Mouse (Mus musculus): ENCODE measurements around the gene Txndc15. TPM values are rescaled to one million over a fixed set of nuclear protein-coding genes. Genes with fewer than 3 reads are reported as not detected.
A peak's percentile ranks its signal among the peaks of the same experiment; 100 is the strongest.

Gene Txndc15
- polyA plus RNA-seq, 1 experiment from 2014 or later, result 77.6 TPM

GRCm38 (mm10) chr13:55733628-55734502 is 19.4 kb downstream of the Txndc15 start:
- WGBS, result 72% methylated on average over 22 of the region's 22 CpGs
- H3K27ac ChIP-seq, result peak overlapping the region; percentile 16; the same call in 1 of the 2 replicates
- no peaks in the 10 kb centered on the region for H3K9me3 ChIP-seq
- ATAC-seq (ENCODE audit: insufficient read depth, low FRiP score, low read depth), result peak; percentile 78
- H3K4me3 ChIP-seq (replicated peaks), result no peak overlapping the region
- H3K36me3 ChIP-seq, result no peaks in the 10 kb centered on the region
- no peak overlapping the region for H3K9ac ChIP-seq
- no peaks in the 10 kb centered on the region for H3K27me3 ChIP-seq (replicated peaks)
- H3K4me2 ChIP-seq, result no peak overlapping the region
- H3K4me1 ChIP-seq, result no peaks in the 10 kb centered on the region

GRCm38 (mm10) chr13:55737885-55738284 is 23.4 kb downstream of the Txndc15 start:
- Histone ChIP-seq H3K4me2 (no peak overlapping the region), H3K27me3 (replicated peaks) (no peaks in the 10 kb centered on the region), H3K36me3 (no peaks in the 10 kb centered on the region), H3K9me3 (no peaks in the 10 kb centered on the region), H3K27ac (no peak overlapping the region), H3K4me1 (no peaks in the 10 kb centered on the region), H3K4me3 (replicated peaks) (no peak overlapping the region), H3K9ac (no peak overlapping the region)
- WGBS, result 90% methylated on average over 8 of the region's 8 CpGs
- no peak for ATAC-seq (ENCODE audit: insufficient read depth, low FRiP score, low read depth)

- Histone ChIP-seq H3K27ac (no peak overlapping the region), H3K9me3 (no peaks in the 10 kb centered on the region), H3K4me1 (no peaks in the 10 kb centered on the region), H3K9ac (no peak overlapping the region), H3K4me3 (replicated peaks) (no peak overlapping the region), H3K36me3 (peaks cover 7% of the 10 kb centered on the region; the same call in 1 of the 2 replicates), H3K4me2 (no peak overlapping the region), H3K27me3 (replicated peaks) (no peaks in the 10 kb centered on the region)
- WGBS, result 73% methylated on average over 8 of the region's 8 CpGs
- ATAC-seq (ENCODE audit: insufficient read depth, low FRiP score, low read depth), result no peak
Measured at GRCm38 (mm10) chr13:55742306-55742705, 27.9 kb downstream of the Txndc15 start.

GRCm38 (mm10) chr13:55754380-55754779 is 39.9 kb downstream of the Txndc15 start:
- no peaks in the 10 kb centered on the region for H3K27me3 ChIP-seq (replicated peaks)
- no peaks in the 10 kb centered on the region for H3K36me3 ChIP-seq
- peaks cover 15% of the 10 kb centered on the region for H3K4me1 ChIP-seq
- no peak overlapping the region for H3K27ac ChIP-seq
- no peak overlapping the region for H3K9ac ChIP-seq
- no peaks in the 10 kb centered on the region for H3K9me3 ChIP-seq
- H3K4me2 ChIP-seq, result no peak overlapping the region
- no peak overlapping the region for H3K4me3 ChIP-seq (replicated peaks)
- no peak for ATAC-seq (ENCODE audit: insufficient read depth, low FRiP score, low read depth)
- WGBS, result 52% methylated on average over 13 of the region's 13 CpGs

- 32% methylated on average over 8 of the region's 8 CpGs for WGBS
- Histone ChIP-seq H3K4me3 (replicated peaks) (no peak overlapping the region), H3K4me1 (peaks cover 18% of the 10 kb centered on the region), H3K4me2 (peak overlapping the region; percentile 32), H3K9me3 (no peaks in the 10 kb centered on the region), H3K27me3 (replicated peaks) (no peaks in the 10 kb centered on the region), H3K27ac (peak overlapping the region; percentile 23), H3K9ac (no peak overlapping the region), H3K36me3 (no peaks in the 10 kb centered on the region)
- peak; percentile 31; the same call in 1 of the 2 replicates for ATAC-seq (ENCODE audit: insufficient read depth, low FRiP score, low read depth)
Measured at GRCm38 (mm10) chr13:55756789-55757188, 42.3 kb downstream of the Txndc15 start.

- ATAC-seq (ENCODE audit: insufficient read depth, low FRiP score, low read depth), result no peak
- WGBS, result 77% methylated on average over 6 of the region's 6 CpGs
- H3K4me1 ChIP-seq, result peaks cover 21% of the 10 kb centered on the region
Measured at GRCm38 (mm10) chr13:55757645-55758044, 43.2 kb downstream of the Txndc15 start.

GRCm38 (mm10) chr13:55760576-55760975 is 46.1 kb downstream of the Txndc15 start:
- no peak overlapping the region for H3K27ac ChIP-seq
- no peaks in the 10 kb centered on the region for H3K27me3 ChIP-seq (replicated peaks)
- peaks cover 21% of the 10 kb centered on the region for H3K4me1 ChIP-seq
- no peak overlapping the region for H3K4me3 ChIP-seq (replicated peaks)
- ATAC-seq (ENCODE audit: insufficient read depth, low FRiP score, low read depth), result no peak
- no peak overlapping the region for H3K9ac ChIP-seq
- H3K9me3 ChIP-seq, result no peaks in the 10 kb centered on the region
- H3K4me2 ChIP-seq, result no peak overlapping the region
- WGBS, result 72% methylated on average over 10 of the region's 10 CpGs
- no peaks in the 10 kb centered on the region for H3K36me3 ChIP-seq

More at GRCm38 (mm10) chr13:55757645-55758044, 43.2 kb downstream of the Txndc15 start:
- H3K9ac ChIP-seq, result no peak overlapping the region
- H3K4me2 ChIP-seq, result no peak overlapping the region
- H3K27ac ChIP-seq, result no peak overlapping the region
- H3K27me3 ChIP-seq (replicated peaks), result no peaks in the 10 kb centered on the region
- H3K36me3 ChIP-seq, result no peaks in the 10 kb centered on the region
- H3K9me3 ChIP-seq, result no peaks in the 10 kb centered on the region
- no peak overlapping the region for H3K4me3 ChIP-seq (replicated peaks)

GRCm38 (mm10) chr13:55761486-55761885 is 47.0 kb downstream of the Txndc15 start:
- no peak for ATAC-seq (ENCODE audit: insufficient read depth, low FRiP score, low read depth)
- no peak overlapping the region for H3K4me2 ChIP-seq
- H3K9me3 ChIP-seq, result no peaks in the 10 kb centered on the region
- H3K36me3 ChIP-seq, result no peaks in the 10 kb centered on the region
- 48% methylated on average over 10 of the region's 10 CpGs for WGBS
- H3K27me3 ChIP-seq (replicated peaks), result no peaks in the 10 kb centered on the region
- H3K27ac ChIP-seq, result no peak overlapping the region
- H3K4me1 ChIP-seq, result peaks cover 19% of the 10 kb centered on the region
- no peak overlapping the region for H3K9ac ChIP-seq
- H3K4me3 ChIP-seq (replicated peaks), result no peak overlapping the region

- H3K4me3 ChIP-seq (replicated peaks), result no peak overlapping the region
- no peak overlapping the region for H3K9ac ChIP-seq
- no peak overlapping the region for H3K4me2 ChIP-seq
- no peaks in the 10 kb centered on the region for H3K27me3 ChIP-seq (replicated peaks)
- H3K4me1 ChIP-seq, result peaks cover 2% of the 10 kb centered on the region; the same call in 1 of the 2 replicates
- 80% methylated on average over 7 of the region's 7 CpGs for WGBS
- ATAC-seq (ENCODE audit: insufficient read depth, low FRiP score, low read depth), result no peak
- H3K27ac ChIP-seq, result no peak overlapping the region
- H3K9me3 ChIP-seq, result no peaks in the 10 kb centered on the region
- H3K36me3 ChIP-seq, result no peaks in the 10 kb centered on the region
Measured at GRCm38 (mm10) chr13:55774352-55774751, 59.9 kb downstream of the Txndc15 start.

- ATAC-seq (ENCODE audit: insufficient read depth, low FRiP score, low read depth), result no peak
- H3K27ac ChIP-seq, result no peak overlapping the region
- no peaks in the 10 kb centered on the region for H3K36me3 ChIP-seq
- WGBS, result 22% methylated on average over 11 of the region's 11 CpGs
- no peaks in the 10 kb centered on the region for H3K27me3 ChIP-seq (replicated peaks)
- no peak overlapping the region for H3K4me3 ChIP-seq (replicated peaks)
- no peak overlapping the region for H3K9ac ChIP-seq
- H3K4me2 ChIP-seq, result no peak overlapping the region
- H3K4me1 ChIP-seq, result peaks cover 2% of the 10 kb centered on the region; the same call in 1 of the 2 replicates
- H3K9me3 ChIP-seq, result no peaks in the 10 kb centered on the region
Measured at GRCm38 (mm10) chr13:55775056-55775455, 60.6 kb downstream of the Txndc15 start.
